In genomic region chr11:76836317-76836716, GRCm38 (mm10) we compare ENCODE assay signal across 15 mouse cellular contexts. TPM values are rescaled to one million over a fixed set of nuclear protein-coding genes. Genes with fewer than 3 reads are reported as not detected.
DNase-seq lines count a peak whose midpoint lies in the region; ATAC-seq lines count a peak whose summit lies in the region.
"Had no signal": no experiment of that assay in that cellular context is flagged by ENCODE, and none has a peak within 500 bp of the region (broad histone marks: within the 10 kb centered on the region; RNA-seq: fewer than 3 reads in every experiment).

No protein-coding gene starts in this region.

- WGBS in limb, embryonic 15.5 days: 72% methylated on average over 6 of the region's 6 CpGs
- WGBS in limb, embryonic 10.5 days: 89% methylated on average over 6 of the region's 6 CpGs
- WGBS in heart, embryonic 13.5 days: 52% methylated on average over 6 of the region's 6 CpGs

- H3K4me3 ChIP-seq in limb, embryonic 15.5 days: no peak overlapping the region
- H3K4me3 ChIP-seq in limb, embryonic 10.5 days: no peak overlapping the region
- no peak overlapping the region for H3K4me3 ChIP-seq in heart, embryonic 13.5 days
- H3K4me3 ChIP-seq: midbrain, embryonic 10.5 days had no signal

- H3K27me3 ChIP-seq in limb, embryonic 15.5 days: no peaks in the 10 kb centered on the region
- H3K27me3 ChIP-seq in limb, embryonic 10.5 days (ENCODE audit: low read depth, poor library complexity, severe bottlenecking): no peaks in the 10 kb centered on the region
- no peaks in the 10 kb centered on the region for H3K27me3 ChIP-seq in heart, embryonic 13.5 days (replicated peaks)
- H3K27me3 ChIP-seq: Patski had no signal

- no peaks in the 10 kb centered on the region for H3K9me3 ChIP-seq in limb, embryonic 15.5 days
- no peaks in the 10 kb centered on the region for H3K9me3 ChIP-seq in limb, embryonic 10.5 days (replicated peaks)
- H3K9me3 ChIP-seq in heart, embryonic 13.5 days: no peaks in the 10 kb centered on the region
- H3K9me3 ChIP-seq: midbrain, embryonic 10.5 days had no signal

- H3K36me3 ChIP-seq in limb, embryonic 15.5 days: peaks cover 6% of the 10 kb centered on the region; the same call in 1 of the 2 replicates
- peaks cover 15% of the 10 kb centered on the region for H3K36me3 ChIP-seq in limb, embryonic 10.5 days
- H3K36me3 ChIP-seq in heart, embryonic 13.5 days: peaks cover 19% of the 10 kb centered on the region

- no peak overlapping the region for H3K9ac ChIP-seq in limb, embryonic 15.5 days
- H3K9ac ChIP-seq in heart, embryonic 13.5 days: no peak overlapping the region

- DNase-seq in heart, adult 11 months: peak; percentile 87
- no peak for DNase-seq in heart, adult 9 months (ENCODE audit: low spot score in 2 of 2)
- no peak for DNase-seq in limb, embryonic 10.5 days (ENCODE audit: low spot score)
- DNase-seq in lung, postnatal 14 days: peak; percentile 11
- no peak for DNase-seq in adrenal gland, postnatal 10 days
- DNase-seq: B cell, adult 2 months; cerebellum, adult 8-10 months; gastrocnemius, postnatal 10 days; left cerebral cortex, postnatal 4 days; thymus, postnatal 25 days had no signal

- 0 out of 2 replicates have a peak overlapping the region, but pooled peaks have one; percentile 14 for H3K27ac ChIP-seq in limb, embryonic 15.5 days
- no peak overlapping the region for H3K27ac ChIP-seq in limb, embryonic 10.5 days
- H3K27ac ChIP-seq in heart, embryonic 13.5 days (replicated peaks): peak overlapping the region; percentile 61
- H3K27ac ChIP-seq: midbrain, embryonic 10.5 days had no signal

- H3K4me2 ChIP-seq in limb, embryonic 15.5 days: no peak overlapping the region
- H3K4me2 ChIP-seq in heart, embryonic 13.5 days: peak overlapping the region; percentile 16; the same call in 1 of the 2 replicates

- ATAC-seq in limb, embryonic 15.5 days (ENCODE audit: insufficient number of reproducible peaks, low FRiP score, low TSS enrichment, low read depth): no peak
- ATAC-seq in heart, embryonic 13.5 days (ENCODE audit: extremely low read depth, insufficient number of reproducible peaks, low FRiP score, low TSS enrichment): no peak
- ATAC-seq in CD4-positive, CD25-positive, alpha-beta regulatory T cell, adult 4 months: no peak
- ATAC-seq: Patski had no signal

- no peaks in the 10 kb centered on the region for H3K4me1 ChIP-seq in limb, embryonic 15.5 days
- no peaks in the 10 kb centered on the region for H3K4me1 ChIP-seq in limb, embryonic 10.5 days
- H3K4me1 ChIP-seq in heart, embryonic 13.5 days: peaks cover 18% of the 10 kb centered on the region
- H3K4me1 ChIP-seq: midbrain, embryonic 10.5 days had no signal

RNA-seq across cellular contexts. Expression of gene Cpd, which starts 10.5 kb away (rescaled TPM):
- 9.6 and 11.3 TPM in 2 replicates for polyA plus RNA-seq in limb, embryonic 15.5 days (2015; fragmentation: Nextera tagmentation; extraction: Ambion mirVana)
- polyA plus RNA-seq in limb, embryonic 10.5 days (2016; fragmentation: Nextera tagmentation; extraction: Ambion mirVana): 6.8 and 9.2 TPM in 2 replicates
- polyA plus RNA-seq in heart, embryonic 13.5 days (2015; fragmentation: Nextera tagmentation; extraction: Ambion mirVana): 10.8 and 11.0 TPM in 2 replicates
- polyA plus RNA-seq in CD4-positive, CD25-positive, alpha-beta regulatory T cell, adult 4 months (2017; shearing (Covaris generic)): 1 to 10 TPM; 3.5 to 4.0 TPM
- 10 to 100 TPM; 46.2 to 57.9 TPM for total RNA-seq in adrenal gland, postnatal 10 days (2021)

Comparison
In these comparisons a context has a peak if more than half of its experiments do, and no peak if none do; other contexts are left out.
1. DNase-seq: peak in heart, adult 11 months (single experiment) and lung, postnatal 14 days (single experiment); none in heart, adult 9 months (0 of 2), limb, embryonic 10.5 days (single experiment) and adrenal gland, postnatal 10 days (single experiment).